Mouse (Mus musculus) kidney, adult 2 months (tissue): Measurements from ENCODE around the gene Ino80d.

Experiments used
- CTCF ChIP-seq: fragments of 200-500 bp; conservative IDR thresholded peaks from 2 replicates; pipeline ENCODE4 v1.5.1; 2011; ENCODE audit warnings: low read depth, mild to moderate bottlenecking, control low read depth, low read length, moderate library complexity, mixed read lengths; ENCODE audit not compliant: insufficient read depth, insufficient read length
- POLR2A ChIP-seq: fragments of 200-500 bp; IDR thresholded peaks from one replicate; pipeline ENCODE4 v1.6.1; 2011; ENCODE audit warnings: low read depth, low read length, control low read depth

- TF ChIP-seq POLR2A (no peak), CTCF (no peak)
Measured at GRCm38 (mm10) chr1:63019916-63020315, 94.6 kb downstream of the Ino80d start.
